Mouse (Mus musculus): ENCODE results near the gene Gm17571.
A peak's percentile ranks its signal among the peaks of the same experiment; 100 is the strongest.

Gene Gm17571

DNA sequence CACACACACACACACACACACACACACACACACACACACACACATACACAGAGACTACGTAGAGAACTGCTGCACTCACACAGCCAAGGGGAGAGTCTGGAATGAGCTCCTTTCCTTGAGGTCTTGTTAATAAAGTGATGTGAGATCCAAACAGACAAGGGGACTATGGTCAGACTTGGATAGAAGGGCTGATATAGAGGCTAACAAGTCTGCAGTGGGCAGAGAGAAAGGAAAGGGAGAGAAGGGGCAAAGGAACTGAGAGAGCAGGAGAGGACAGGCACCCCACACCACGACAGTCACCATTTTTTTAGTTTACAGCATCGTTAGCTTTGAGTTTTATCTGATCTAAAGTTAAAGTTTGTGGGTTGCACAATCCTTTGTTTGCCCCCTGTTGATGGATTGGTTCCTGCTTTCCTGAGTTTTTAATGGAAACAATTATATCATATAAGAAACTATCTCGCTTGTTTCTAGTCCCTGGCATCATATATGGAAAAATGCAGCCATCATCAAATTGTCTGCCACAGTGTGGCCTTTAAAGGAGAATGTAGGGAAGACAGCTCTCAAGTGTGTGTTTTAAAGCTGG is at the start of gene Gm17571:
Gm17571 (minus strand) TSS at position 51 of the 583 bp plus-strand sequence.
- no peak for DNase-seq (ENCODE audit: low read depth, low spot score)

GRCm38 (mm10) chr9:13495530-13495929 is 49.0 kb upstream of the Gm17571 start:
- DNase-seq (ENCODE audit: low read depth, low spot score): no peak

DNA sequence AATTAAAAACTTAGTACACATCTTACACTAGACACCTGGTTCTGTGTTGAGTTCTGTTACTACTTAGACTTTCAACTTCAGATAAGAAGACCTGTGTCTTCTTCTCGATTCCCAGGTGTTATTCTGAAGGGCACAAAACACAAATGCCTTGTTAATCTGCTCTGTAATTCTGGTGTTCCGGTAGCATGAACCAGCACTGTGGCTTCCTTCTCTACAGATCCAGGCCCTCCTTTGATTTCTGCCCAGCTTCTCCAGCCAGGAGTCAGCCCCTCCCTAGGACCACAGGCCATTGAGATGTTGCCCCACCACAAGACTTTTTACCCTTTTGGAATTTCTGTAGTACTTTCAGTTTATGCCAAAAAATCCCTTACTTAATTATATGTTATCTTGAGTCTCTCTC is 47.2 kb upstream of the Gm17571 start:
- DNase-seq (ENCODE audit: low read depth, low spot score): no peak

DNA sequence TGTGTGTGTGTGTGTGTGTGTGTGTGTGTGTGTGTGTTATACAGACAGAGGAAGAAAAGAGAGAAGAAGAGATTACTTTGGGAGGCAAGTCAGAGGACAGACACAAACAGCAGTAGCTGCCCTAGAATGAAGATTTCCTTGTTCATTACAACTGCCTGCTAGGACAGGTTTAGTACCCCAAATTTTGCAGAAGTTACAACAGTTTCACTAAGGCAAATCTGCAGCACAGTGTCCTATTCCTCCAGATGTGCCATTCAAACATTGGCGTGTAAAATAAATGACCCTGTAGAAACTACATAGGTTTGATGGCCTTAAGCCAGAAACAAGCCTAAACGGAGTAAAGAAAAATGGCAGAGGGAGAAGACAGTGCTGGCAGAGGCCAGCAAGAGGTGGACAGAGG is 46.3 kb upstream of the Gm17571 start:
- no peak for DNase-seq (ENCODE audit: low read depth, low spot score)

DNA sequence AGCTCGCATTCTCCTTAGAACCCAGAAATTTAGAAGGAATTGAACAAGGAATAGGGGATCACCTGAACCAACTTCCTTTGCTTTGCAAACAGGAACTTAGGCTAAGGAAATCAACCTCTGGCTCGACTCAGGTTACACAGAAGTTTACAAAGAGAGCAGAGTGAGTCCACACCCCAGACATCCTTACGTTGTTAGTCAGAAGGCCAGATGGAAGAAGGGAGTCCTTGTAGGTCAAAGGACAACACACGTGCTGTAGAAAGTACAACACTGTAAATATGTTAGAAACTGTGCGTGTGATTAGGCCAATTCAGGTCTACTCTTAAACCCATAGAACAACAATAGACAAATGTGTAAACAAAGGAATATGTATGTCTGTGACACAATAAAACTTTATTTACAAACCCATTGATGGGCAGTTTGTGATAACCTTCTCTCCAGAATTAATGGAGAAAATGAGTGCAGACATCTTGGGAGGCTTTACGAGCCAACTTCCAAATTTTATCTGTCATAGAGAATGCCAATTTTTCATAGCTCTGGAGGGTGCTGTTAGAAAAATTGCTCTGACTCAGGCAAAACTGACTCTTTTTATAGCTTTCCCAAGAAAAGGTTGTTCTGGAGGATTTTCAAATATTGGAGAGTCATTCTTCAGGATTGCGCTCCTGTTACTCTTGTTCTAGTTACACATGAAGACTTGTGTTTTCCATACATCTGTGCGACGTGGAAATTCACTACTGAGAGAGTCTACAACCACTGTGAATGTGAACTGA is 45.5 kb upstream of the Gm17571 start:
- DNase-seq (ENCODE audit: low read depth, low spot score): no peak

- DNase-seq (ENCODE audit: low read depth, low spot score): no peak
Observed at GRCm38 (mm10) chr9:13491107-13491506, 44.6 kb upstream of the Gm17571 start.

DNA sequence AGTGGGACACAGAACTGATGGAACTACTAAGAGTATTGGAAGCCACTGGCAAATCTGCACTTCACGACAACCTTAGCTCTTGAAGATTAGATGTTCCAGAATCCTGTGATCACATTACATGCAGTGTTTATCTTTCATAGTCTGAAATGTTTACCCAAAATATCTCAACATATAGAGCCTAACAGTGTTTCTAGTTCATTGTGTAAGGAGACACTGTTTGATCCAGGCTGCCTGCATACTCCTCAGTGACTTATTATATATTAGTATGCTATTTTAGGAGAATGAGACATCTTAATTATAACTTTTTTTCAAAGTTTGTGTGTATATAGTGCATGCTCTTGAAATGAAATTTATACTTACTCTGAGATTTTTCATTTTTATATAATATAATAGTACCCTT is 39.4 kb upstream of the Gm17571 start:
- no peak for DNase-seq (ENCODE audit: low read depth, low spot score)

DNA sequence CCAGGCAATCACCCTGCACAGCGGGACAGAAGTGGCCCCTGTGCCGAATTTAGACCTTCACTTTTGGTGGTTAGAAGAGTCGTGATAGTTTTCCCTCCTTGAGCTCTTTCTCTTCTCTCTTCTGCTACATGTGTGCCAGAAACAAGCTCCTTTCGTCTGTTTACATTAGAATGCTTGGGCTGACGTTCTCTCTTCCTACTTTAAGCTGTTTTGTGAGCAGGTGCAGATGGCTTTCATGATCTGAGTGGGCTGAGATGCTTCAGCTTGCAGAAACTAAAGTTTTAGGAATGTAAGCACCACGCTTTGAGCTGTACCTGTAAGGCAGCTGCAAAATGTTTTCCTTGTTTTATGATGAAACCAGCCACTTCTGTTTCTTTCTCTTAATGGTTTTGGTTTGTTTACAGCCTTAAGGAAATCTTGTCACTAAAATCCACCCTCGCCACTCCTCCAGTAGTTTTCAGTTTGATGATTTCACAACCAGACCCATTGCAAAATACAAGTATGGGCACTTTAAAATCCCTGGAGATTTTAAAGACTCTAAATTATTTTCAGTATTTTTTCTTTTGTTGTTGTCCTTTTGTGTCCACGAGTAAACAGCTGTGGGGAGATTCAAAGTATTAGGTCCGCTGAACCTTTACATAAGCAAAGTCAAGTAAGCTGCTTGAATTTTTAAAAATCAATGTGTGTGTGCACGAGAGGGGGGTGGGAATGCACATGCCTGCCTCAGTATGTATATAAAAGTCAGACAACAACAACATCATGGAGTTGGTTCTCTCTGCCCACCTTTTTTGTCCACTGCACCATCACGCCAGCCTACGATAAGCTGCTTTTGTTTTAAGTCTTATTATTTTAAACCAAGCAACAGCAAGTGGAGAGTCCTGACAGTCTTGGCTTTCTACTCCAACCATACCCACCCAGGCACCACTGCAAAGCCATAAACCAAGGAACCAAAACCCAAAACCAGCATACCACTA is 38.0 kb upstream of the Gm17571 start:
- no peak for DNase-seq (ENCODE audit: low read depth, low spot score)

DNA sequence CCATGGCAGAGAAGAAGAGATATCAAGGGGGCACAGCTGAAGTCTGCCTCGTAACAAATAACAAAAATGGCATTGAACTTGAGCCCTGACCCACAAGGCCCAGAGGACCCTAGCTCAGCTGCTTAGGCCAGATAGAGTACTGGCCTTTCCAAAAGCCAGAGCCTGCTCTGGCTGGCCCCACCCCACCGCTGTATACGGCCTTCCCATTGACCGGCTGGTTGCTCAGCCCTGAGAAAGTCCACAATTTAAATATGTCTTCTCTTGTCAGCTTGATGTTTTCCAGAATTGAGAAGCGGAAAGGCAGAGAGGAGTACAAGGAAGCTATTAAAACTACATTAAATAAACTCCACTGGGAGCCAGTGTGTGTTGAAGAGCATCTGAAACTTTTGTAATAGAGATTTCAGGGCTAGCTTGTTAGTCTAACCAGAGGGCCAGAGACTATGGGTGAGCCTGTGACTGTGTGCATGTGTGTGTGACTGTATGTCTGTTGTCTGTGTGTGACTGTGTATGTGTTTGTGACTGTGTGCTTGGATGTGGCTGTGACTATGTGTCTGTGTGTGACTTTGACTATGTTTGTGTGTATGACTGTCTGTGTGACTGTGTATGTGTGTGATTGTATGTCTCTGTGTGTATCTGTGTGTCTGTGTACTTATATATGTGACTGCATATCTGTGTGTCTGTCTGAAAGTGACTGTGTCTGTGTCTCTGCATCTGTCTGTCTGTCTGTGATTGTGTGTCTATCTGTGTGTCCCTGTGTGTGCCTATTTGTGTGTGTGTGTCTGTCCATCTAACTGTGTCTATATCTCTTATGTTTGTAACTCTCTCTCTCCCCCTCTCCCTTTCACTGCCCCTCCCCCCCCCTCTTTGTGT is 36.9 kb upstream of the Gm17571 start:
- peak; percentile 21 for DNase-seq (ENCODE audit: low read depth, low spot score)

DNA sequence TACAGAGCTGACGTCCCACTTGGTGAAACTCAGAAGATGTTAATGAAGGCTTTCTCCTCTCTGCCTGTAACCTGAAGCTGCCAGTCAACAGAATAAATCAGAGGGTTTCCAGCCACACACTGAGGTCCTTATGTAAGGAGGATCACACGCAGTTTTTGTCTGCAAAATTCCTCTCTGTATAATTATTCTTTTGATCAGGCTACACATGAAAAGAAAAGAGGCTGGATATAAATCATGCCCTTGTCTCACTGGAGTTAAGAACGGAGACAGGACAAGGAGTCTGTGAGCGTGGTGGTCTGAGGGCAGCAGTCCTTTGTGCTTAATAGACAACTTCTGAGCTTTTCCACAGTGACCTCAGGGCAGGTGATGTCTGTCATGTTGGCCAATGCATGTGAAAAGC is 32.7 kb upstream of the Gm17571 start:
- no peak for DNase-seq (ENCODE audit: low read depth, low spot score)

DNA sequence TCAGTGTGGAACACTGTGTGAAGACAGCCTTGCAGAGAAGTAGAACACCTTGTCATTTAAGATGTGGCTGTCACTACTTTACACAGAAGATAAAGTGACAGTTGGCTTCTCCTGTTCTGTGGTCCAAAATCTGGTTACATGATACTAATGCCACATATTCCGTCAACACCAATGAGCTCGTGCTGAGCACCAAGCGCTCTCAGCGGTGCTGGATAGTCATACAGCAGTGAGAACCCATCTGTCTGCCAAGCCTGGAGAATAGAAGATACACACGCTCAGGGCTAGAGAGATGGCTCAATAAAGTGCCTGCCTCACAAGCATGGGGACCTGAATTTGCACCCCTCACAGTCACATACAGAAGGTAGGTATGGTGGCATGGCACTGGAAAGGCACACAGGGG is 28.4 kb upstream of the Gm17571 start:
- DNase-seq (ENCODE audit: low read depth, low spot score): no peak

- DNase-seq (ENCODE audit: low read depth, low spot score): peak; percentile 67
Observed at GRCm38 (mm10) chr9:13470013-13470412, 23.5 kb upstream of the Gm17571 start.

GRCm38 (mm10) chr9:13468778-13469177 is 22.2 kb upstream of the Gm17571 start:
- DNase-seq (ENCODE audit: low read depth, low spot score): peak; percentile 50

DNA sequence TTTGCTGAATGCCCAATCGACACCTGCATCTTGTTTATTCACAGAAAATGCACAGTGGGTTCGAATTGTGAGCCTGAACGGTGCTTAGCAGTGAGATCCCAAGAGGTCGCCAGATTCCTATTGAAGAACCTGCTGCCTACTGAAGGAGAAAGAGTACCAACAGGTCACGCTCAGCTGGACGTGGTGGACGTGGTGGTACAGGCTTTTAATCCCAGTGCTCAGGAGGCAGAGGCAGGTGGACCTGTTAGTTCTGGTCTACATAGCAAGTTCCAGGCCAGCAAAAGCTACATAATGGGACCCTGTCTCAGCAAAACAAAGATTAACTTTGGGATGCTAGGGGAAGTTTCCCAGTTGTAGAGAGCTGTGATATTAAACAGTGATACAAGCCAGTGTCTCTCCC is 21.2 kb upstream of the Gm17571 start:
- DNase-seq (ENCODE audit: low read depth, low spot score): no peak

- DNase-seq (ENCODE audit: low read depth, low spot score): no peak
Observed at GRCm38 (mm10) chr9:13466816-13467215, 20.3 kb upstream of the Gm17571 start.

- DNase-seq (ENCODE audit: low read depth, low spot score): peak; percentile 86
Observed at GRCm38 (mm10) chr9:13466351-13466750, 19.8 kb upstream of the Gm17571 start.

- peak; percentile 33 for DNase-seq (ENCODE audit: low read depth, low spot score)
Observed at GRCm38 (mm10) chr9:13465358-13466020, 18.9 kb upstream of the Gm17571 start.

- DNase-seq (ENCODE audit: low read depth, low spot score): no peak
Observed at GRCm38 (mm10) chr9:13460926-13461325, 14.4 kb upstream of the Gm17571 start.

DNA sequence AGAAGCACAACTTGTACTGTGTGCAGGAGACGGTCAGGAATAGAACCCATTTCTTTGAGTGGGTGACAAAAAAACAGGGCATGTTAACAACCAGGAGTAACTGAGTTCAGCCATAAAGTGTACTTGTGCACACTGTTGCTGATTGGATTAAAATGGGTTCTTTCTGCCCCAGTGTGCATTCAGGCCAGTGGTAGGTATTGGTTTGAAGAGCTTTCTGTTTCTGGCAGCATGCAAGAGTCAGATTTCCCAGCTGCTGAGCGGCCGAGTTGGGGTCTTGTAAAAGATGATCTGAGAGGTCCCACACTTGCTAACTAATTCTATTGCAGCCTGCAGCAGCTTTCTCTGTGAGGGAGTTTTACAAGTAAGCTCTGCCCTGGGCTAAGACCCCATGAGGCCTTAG is 13.5 kb upstream of the Gm17571 start:
- no peak for DNase-seq (ENCODE audit: low read depth, low spot score)

DNA sequence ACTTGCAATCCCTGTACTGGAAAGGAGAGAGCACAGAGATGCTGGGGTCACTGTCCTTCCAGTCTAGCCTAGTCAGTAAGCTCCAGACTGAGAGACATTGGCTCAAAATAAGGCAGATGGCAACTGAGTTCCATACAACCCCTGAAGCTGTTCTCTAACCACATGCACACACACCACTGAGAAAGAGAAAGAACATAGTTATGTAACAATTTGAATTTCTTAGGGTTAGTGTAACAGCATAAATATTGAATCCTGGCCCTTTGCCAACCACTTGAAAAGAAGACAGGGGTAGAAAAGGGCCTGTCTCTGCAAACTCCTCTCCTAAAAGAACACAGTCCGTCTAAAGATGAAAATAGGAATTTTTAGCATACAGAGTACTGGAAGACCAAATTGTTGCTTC is 12.8 kb upstream of the Gm17571 start:
- no peak for DNase-seq (ENCODE audit: low read depth, low spot score)

GRCm38 (mm10) chr9:13457774-13458173 is 11.2 kb upstream of the Gm17571 start:
- no peak for DNase-seq (ENCODE audit: low read depth, low spot score)
